Mouse (Mus musculus): ENCODE measurements around the gene Gm20518.

Gm20518 gene

DNA sequence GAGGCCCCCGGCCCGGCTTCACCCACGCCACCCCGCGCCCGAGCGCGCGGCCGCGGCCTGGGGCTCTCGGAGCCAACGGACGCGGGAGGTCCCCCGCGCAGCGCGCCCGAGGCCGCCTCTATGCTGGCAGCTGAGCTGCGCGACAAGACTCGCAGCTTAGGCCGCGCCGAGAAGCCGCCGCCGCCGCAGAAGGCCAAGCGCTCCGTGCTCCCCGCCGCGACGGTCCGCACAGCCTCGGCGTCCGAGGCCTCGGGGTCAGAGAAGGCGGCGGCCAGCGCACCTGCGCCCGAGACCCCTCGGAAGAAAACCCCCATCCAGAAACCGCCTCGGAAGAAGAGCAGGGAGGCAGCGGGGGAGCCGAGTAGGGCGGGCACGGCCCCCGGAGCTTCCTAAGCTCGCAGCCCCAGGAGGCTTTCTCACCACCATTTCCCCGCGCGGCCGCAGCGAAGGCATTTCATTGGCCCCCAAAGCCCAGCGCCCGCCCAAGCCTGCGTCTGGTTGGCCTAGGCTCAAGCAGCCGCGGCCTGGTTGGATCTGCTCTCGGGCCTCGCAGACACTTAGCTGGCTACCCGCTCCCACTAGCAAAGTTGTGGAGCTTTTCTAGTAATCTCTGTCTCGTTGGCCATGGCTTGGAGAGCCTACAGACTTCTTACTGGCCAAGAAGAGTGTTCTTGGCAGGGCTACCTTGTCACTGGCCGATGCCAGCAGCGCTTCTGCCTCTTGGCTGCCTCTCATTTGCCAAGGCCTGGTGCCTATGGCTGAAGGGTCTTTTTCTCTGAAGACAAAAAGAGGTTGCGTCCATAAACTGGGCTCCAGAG is 84.1 kb downstream of the Gm20518 start:
- peak; percentile 88 for DNase-seq (ENCODE audit: inconsistent ontology term)

DNA sequence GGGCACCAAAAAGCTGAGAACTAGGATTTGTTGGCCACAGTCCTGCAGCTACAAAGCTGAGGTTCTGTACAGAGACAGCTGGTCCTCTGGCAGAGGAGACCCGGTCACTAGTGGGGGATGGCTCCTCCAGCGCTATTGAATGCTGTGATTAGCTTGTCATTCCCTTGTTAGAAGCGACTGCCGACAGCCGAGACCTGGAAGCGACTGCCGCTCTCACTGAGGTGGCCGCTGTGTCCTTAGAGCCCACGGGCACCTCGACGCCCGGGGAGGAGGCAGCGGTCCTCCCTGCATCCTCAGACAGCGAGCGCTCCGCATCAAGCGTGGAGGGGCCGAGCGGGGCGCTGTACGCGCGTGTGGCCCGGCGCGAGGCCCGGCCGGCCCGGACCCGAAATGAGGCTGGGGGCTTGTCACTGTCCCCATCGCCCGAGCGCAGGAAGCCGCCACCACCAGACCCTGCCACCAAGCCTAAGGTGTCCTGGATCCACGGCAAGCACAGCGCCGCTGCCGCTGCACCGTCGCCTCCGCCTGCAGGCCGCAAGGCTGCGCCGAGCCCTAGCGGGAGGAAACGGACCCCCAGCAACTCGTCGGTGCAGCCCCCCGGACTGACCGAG is 84.8 kb downstream of the Gm20518 start:
- DNase-seq (ENCODE audit: inconsistent ontology term) = no peak

DNA sequence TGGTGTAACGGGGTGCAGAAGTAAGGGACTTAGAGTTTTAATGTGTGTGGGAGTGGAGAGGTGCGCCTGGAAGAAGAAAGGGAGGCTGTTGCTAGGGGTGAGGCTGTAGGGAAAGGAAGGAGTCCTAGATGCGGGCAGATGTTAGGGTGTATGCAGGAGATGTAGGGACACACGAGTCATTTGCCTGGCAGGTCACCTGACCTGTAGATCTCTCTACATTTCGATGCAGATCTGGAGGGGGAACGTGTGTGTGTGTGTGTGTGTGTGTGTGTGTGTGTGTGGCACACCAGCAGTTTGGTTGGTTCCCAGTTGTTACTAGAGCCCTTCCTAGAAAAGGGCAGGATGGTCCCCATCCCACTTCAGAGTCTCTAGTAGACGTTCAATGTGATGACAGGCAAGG is 86.5 kb downstream of the Gm20518 start:
- no peak for DNase-seq (ENCODE audit: inconsistent ontology term)

DNA sequence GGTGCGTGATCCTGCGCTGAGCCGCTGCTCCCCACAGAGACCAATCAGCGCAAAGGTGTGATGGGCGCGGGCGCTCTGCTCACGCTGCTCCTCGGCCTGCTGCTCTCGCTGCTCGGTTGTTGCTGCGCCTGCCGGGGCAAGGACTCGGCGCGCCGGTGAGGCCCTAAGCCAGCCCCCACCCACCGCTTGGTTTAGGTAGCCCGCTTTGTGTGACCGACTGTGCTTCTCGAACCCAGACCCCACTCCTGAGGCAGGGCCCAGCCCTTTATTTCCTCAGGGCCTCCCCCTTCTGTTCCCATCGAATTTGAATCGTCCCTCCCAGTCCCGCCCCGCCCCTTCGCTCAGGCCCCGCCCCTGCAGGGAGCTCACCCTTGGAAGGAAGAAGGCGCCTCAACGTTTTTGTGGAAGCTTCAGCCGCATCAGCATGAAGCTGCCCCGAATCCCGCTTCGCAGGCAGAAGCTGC is 87.0 kb downstream of the Gm20518 start:
- DNase-seq (ENCODE audit: inconsistent ontology term) = no peak

DNA sequence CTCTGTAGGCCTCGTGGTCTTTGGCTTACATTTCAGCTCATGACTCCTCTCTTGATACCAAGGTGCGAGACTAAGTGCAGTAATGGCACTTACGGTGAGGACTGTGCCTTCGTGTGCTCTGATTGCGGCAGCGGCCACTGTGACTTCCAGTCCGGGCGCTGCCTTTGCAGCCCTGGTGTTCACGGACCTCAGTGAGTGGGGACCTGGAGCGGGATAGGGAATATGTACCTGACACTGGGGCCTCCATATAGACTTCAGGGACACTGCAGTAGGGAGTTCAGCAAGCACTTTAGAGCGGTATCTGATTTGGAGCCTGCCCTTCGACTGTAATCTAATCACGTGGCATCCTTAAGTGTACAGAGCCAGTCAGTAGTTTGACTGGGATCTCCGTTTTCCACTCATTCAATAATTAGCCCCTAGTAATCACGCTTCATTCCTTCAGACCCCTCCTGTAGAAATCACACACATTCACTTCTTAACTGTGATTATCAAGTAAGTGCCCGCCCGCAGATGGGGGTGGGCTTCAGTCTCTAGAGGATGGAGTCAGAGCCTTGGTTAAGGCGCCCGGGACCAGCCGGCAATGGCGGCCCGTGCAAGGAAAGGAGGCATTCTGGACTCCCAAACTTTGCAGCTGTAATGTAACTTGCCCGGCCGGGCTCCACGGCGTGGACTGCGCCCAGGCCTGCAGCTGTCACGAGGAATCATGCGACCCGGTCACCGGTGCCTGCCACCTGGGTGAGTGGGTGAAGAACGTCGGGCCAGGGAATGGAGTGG is 87.6 kb downstream of the Gm20518 start:
- no peak for DNase-seq (ENCODE audit: inconsistent ontology term)

DNA sequence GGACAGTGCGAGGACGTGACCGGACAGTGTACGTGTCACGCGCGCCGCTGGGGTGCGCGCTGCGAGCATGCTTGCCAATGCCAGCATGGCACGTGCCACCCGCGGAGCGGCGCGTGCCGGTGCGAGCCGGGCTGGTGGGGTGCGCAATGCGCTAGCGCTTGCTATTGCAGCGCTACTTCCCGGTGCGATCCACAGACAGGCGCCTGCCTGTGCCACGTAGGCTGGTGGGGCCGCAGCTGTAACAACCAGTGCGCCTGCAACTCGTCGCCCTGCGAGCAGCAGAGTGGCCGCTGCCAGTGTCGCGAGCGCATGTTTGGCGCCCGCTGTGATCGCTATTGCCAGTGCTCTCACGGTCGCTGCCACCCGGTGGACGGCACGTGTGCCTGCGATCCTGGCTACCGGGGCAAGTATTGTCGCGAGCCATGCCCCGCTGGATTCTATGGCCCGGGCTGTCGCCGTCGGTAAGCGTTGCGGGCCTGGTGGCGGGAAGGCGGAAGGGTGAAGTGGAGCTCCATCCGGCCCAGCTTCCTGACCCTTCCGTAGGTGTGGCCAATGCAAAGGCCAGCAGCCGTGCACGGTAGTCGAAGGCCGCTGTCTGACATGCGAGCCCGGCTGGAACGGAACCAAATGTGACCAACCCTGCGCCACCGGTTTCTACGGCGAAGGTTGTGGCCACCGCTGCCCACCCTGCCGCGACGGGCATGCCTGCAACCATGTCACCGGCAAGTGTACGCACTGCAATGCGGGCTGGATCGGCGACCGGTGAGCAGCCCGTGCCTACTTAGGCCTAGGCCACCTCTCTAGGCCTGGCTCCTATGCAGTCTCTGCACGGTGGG is 88.4 kb downstream of the Gm20518 start:
- DNase-seq (ENCODE audit: inconsistent ontology term) = peak; percentile 56

DNA sequence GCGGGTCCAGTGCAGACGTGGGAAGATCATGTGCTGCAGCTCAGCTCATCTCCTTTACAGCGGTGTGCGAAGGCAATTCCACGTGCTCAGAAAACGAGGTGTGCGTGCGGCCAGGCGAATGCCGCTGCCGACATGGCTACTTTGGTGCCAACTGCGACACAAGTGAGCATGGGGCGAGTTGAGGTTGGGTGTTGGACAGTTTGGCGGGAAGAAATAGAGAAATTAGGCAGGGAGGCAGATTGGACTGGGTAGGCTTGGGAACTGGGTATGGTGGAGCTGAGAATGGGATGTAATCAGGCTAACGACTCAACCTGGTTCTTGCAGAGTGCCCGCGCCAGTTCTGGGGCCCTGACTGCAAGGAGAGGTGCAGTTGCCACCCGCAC is 89.0 kb downstream of the Gm20518 start:
- DNase-seq (ENCODE audit: inconsistent ontology term) = no peak

DNA sequence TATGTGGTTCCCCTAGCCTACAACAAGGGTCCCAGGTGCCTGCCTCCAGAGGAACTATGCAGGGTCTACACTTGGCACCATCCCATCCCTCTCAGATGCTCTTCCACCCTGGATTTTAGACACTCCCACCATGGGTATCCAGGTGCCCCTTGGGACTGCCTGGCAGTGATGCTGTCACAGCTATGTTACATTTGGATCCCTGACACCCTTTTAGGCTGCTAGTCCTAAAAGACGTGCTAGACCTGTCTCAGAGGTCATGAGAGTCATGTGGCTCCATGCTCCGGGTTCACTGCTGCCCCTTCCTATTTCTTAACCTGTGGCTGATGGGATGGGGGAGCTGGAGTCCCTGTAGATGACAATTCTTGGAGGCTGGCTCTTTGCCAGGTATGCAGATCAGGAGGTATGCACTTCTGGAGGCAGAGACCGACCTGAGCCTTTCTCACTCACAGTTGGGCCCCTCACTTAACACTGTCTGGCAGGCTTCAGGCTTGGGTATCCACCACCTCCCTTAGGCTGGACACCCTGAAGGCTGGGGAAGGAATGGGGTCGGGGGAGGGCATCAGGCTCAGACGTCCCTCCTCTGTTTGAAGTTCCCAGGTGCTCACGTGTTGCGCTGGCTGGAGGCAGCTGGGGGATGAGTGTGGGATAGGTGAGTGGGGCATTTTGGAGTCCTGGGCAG is 89.6 kb downstream of the Gm20518 start:
- DNase-seq (ENCODE audit: inconsistent ontology term) = no peak

DNA sequence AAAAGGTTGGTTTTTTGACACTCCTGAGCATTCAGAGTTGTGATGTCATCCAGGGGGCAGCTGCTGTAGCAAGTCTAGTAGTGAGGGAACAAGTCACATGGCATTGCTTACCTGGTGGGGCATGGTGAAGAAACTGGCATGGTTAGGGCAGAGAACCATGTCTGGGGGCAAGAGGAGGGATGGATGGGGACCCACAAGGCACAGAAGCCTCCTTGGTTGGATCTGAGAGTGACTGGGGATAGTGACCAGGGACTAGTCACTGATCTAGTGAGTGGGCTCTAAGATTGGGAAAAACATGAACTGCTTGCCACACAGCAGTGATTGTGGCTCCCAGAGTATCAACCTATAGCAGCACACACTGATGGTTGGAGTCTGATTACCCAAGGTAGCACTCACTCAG is 91.9 kb downstream of the Gm20518 start:
- DNase-seq (ENCODE audit: inconsistent ontology term) = no peak

DNA sequence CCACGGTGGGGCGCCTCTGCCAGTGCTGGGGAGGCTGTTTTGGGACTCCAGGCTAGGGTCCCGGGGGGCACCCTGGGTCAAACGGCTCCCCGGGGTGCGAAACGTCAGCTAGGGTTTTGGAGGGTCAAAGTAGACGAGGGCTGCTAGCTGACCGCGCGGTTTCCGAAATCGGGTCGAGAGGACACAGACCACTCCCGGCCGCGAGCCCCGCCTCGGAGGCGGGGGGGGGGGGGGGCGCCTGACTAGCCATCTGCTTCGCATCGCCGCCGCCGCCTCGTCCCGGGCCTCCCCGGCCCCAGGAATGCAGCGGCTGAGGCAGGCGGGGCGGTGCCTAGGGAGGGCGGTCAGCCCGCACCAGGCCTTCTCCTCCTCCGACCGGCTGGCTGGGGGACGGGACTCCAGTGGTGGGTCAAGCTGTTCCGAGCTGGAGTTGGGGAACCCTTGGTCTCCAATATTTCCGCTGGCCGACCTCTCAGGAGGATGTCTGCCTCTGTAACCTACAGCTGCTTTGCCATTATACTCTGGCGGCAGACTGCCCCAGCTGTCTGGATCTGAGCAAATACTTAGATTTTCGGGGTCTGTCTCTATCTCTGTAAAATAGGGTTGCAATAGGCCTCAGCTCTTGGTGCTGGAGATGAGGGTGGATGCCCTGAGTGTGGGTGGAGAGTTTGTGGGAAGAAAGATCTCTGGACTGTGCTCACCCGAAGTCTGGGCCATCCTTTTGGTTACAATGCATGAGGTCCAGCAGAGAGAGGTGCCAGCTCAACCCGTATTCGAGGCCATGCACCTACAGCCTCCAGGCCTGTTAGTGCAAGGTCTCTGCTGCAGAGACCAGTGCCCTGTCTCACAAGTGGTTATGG is 92.9 kb downstream of the Gm20518 start:
- DNase-seq (ENCODE audit: inconsistent ontology term) = peak; percentile 86

DNA sequence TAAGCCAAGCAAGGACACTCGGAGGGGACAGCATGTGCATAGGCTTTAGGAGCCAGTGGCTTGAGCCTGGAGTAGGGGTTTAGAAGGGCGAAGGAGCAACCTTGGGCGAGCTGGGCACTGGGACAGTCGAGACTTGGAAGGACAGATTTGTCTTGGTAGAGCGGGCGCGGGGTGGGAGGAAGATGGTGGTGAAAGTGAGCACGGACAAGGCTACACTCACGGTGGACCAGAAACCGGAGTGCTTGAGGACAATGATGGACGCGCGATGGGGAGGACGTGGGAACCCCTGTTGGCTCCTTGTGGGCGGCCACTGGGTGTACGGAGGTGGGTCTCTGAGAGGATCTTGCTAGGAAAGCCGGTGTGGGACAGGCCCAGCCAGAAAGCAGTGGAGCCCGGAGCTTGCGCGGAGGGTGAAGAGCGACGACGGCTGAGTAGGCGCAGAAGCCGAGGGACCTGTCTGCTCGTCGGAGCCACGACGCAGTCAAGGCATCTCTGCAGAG is 93.6 kb downstream of the Gm20518 start:
- DNase-seq (ENCODE audit: inconsistent ontology term) = peak; percentile 52

DNA sequence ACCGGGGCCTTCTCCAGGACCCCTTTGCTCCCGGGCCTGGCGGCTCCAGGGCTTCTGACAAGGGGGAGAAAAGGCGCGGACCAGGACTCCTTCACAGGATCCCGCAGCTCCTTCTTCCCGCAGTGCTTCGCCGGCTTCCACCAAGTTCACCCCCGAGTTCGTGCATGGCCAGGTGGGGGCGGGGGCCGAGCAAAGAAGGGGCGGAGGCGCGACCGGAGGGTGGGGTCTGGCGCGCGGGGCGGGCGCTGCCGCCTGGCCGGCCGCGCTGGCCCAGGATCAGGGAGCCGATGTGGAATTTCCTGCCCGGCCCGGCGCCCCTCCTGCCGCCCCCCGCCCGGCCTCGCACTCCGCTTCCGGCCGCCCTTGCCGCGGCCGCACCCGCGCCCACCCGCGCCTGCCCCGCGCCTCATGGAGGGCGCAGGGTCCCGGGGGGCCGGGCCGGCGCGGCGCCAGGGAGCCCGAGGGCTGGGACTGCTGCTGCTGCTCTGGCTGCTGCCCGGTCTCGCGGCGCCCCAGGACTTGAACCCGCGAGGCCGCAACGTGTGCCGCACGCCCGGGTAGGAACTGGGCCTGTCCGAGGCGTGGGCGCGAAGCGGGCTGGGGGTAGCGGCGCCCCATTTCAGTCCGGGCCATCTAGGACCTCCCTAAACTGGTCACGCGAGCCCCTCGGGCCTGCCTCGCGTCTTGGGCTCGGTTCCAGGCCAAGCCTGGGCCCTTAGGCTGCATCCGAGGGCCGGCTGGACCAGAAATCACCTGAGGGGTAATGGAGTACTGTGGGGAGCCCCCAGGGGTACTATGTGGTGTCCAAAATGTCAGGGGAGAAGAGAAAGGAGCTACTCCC is 94.3 kb downstream of the Gm20518 start, which contains the start of gene Scarf2:
Scarf2 (plus strand) TSS at position 312 of the 841 bp plus-strand sequence.
- peak; percentile 75 for DNase-seq (ENCODE audit: inconsistent ontology term)

DNA sequence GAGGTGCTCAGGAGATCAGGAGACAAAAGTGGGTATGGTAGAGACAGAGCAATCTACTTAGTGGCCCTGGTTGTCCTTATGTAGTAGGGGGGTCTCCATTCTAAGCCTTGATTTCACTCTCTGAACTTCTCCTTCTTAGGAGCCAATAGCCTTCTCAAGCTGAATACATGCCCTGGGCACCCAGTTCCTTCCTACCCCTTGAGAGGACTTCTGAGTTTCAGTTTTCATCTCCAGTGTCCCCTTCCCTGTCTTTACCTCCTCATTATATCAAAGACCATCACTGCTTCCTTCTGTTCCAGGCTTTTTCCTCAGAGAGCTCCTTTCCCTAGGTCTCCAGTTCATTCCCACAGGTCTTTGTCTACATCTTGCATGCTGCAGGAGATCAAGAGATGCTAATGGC is 95.0 kb downstream of the Gm20518 start:
- no peak for DNase-seq (ENCODE audit: inconsistent ontology term)

DNA sequence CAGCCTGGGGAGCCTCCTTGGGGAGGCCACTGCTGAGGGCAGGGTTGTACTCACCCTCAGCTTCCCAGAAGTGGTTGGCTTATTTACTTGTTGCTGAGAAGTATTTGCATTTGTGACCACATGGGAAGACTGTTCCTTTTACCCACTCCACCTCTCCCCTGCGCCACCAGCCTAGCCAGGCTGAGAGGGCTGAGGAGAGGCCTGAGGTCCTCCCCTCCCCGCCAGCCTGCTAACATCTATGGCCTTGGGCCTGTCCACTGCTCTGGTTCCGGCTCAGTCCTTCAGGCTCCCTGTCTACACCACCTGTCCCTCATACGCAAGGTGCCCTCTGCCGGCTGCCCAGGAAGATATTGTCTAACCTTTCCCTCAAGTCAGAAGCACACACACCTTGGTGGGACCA is 95.8 kb downstream of the Gm20518 start:
- no peak for DNase-seq (ENCODE audit: inconsistent ontology term)

DNA sequence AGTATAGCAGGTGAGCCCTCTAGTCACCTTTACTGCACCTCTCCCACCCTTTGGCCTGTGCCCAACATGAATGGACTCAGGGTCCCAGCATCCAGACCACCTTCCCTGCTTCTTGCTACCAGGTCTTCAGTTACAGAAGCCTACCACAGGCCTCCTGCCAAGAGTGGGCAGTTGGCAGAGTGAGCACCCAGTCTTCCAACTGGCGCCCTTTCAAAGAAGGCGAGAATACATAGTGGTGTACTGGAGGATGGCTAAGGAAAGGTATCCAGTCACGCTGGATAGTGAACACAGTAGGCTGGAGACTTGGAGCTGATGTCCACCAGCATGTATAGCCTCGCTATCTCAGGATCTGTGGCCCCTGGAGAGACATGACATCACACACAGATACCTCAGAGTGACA is 97.4 kb downstream of the Gm20518 start:
- no peak for DNase-seq (ENCODE audit: inconsistent ontology term)

DNA sequence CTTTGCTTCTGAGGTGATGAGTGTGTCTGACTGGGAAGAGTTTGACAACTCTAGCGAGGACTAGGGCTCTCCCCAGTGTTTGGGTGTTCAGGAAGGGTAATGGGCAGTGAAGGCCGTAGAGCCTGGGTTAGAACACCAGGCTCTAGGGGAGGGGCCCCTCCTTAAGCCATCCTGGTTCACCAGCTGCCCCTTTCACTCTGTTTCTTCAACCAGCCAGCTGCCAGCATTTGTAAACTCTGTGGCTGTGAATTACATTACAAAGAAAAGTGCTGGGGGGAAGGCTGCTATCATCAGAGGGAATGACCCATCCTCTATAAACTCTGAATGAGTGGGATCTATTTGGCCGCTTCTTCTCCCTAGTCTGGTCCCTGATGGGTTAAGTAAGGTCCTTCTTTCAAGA is 98.7 kb downstream of the Gm20518 start:
- DNase-seq (ENCODE audit: inconsistent ontology term) = no peak

DNA sequence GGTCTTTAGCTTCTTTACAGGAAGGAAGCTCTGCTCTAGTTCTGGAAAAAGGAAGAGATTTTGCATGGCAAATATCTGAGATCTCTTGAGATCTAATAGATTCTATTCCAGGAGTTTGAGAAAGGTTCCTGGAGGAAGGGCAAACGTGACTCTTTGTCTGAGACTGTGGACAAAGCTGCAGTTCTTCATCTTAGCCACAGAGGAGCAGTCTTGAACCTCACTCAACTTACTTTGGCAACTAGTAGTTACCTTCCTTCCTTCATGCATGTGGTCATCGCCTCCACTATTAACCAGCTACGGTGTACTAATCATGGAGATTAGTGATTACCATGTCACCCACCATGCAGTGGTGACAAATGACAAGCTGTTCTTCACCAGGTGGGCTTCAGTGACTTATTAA is 106.1 kb downstream of the Gm20518 start:
- no peak for DNase-seq (ENCODE audit: inconsistent ontology term)

Data from Muller cell, postnatal 12 days (primary cell).